Mouse (Mus musculus) megakaryocyte-erythroid progenitor cell, adult 5-6 weeks (primary cell): ENCODE data around the gene Nrxn3. TPM values are rescaled to one million over a fixed set of nuclear protein-coding genes. Genes with fewer than 3 reads are reported as not detected.
A peak's percentile ranks its signal among the peaks of the same experiment; 100 is the strongest.

Experiments
- ATAC-seq: replicated peaks from 2 replicates; pipeline ENCODE4 v1.8.0; 2016; ENCODE audit warnings: mild to moderate bottlenecking, inconsistent platforms; ENCODE audit not compliant: severe bottlenecking, poor library complexity, low FRiP score, low TSS enrichment
- total RNA-seq, 2 experiments: library from RNA; stranded (forward) in 1 of 2; stranded (reverse) in 1 of 2; fragments of 200-1000, 215-1000 nt in 1 of 2; fragments of >200 nt in 1 of 2; fragmentation: Nextera tagmentation in 1 of 2; gene quantifications; 2 replicates each; pipeline ENCODE4 v1.2.3; 2014 to 2017

Nrxn3 gene
- not detected in 2 replicates for total RNA-seq (2014; fragmentation: Nextera tagmentation)
- not detected in 2 replicates for total RNA-seq (2017)

GRCm38 (mm10) chr12:88722691-88723070 lies at the start of gene Nrxn3:
Nrxn3 (plus strand) TSS chr12:88722876.
- no peak for ATAC-seq

GRCm38 (mm10) chr12:88704159-88704846 lies 18.4 kb upstream of the Nrxn3 start:
- ATAC-seq = no peak

- ATAC-seq = no peak
Measured at GRCm38 (mm10) chr12:88705959-88706358, 16.7 kb upstream of the Nrxn3 start.

- no peak for ATAC-seq
Measured at GRCm38 (mm10) chr12:88707786-88708185, 14.9 kb upstream of the Nrxn3 start.

- ATAC-seq = peak; percentile 89
Measured at GRCm38 (mm10) chr12:88709223-88709622, 13.5 kb upstream of the Nrxn3 start.

GRCm38 (mm10) chr12:88713456-88713855 lies 9.2 kb upstream of the Nrxn3 start:
- ATAC-seq = no peak

- no peak for ATAC-seq
Measured at GRCm38 (mm10) chr12:88722031-88722690, 515 bp upstream of the Nrxn3 start.

GRCm38 (mm10) chr12:88726316-88726715 lies 3.6 kb downstream of the Nrxn3 start:
- no peak for ATAC-seq

GRCm38 (mm10) chr12:88726755-88727154 lies 4.1 kb downstream of the Nrxn3 start:
- ATAC-seq = no peak

- ATAC-seq = no peak
Measured at GRCm38 (mm10) chr12:88730720-88731119, 8.0 kb downstream of the Nrxn3 start.

GRCm38 (mm10) chr12:88735045-88735444 lies 12.4 kb downstream of the Nrxn3 start:
- no peak for ATAC-seq

- no peak for ATAC-seq
Measured at GRCm38 (mm10) chr12:88737081-88737480, 14.4 kb downstream of the Nrxn3 start.

- no peak for ATAC-seq
Measured at GRCm38 (mm10) chr12:88738616-88739015, 15.9 kb downstream of the Nrxn3 start.

GRCm38 (mm10) chr12:88746788-88747187 lies 24.1 kb downstream of the Nrxn3 start:
- no peak for ATAC-seq

GRCm38 (mm10) chr12:88764791-88765190 lies 42.1 kb downstream of the Nrxn3 start:
- no peak for ATAC-seq

- no peak for ATAC-seq
Measured at GRCm38 (mm10) chr12:88774666-88775065, 52.0 kb downstream of the Nrxn3 start.

GRCm38 (mm10) chr12:88778036-88778435 lies 55.4 kb downstream of the Nrxn3 start:
- no peak for ATAC-seq

- ATAC-seq = no peak
Measured at GRCm38 (mm10) chr12:88784199-88785147, 61.8 kb downstream of the Nrxn3 start.

- ATAC-seq = no peak
Measured at GRCm38 (mm10) chr12:88793314-88793713, 70.6 kb downstream of the Nrxn3 start.
